Mouse (Mus musculus) CD4-positive naive resting alpha-beta T cell, adult 57 days (primary cell): Measurements from ENCODE around the gene Gm10377. TPM values are rescaled to one million over a fixed set of nuclear protein-coding genes. Genes with fewer than 3 reads are reported as not detected.

Experiments used
- total RNA-seq: library from RNA; stranded (reverse); gene quantifications from one replicate; pipeline ENCODE4 v1.2.4, GENCODE M21; 2023

Gene Gm10377
- total RNA-seq = not detected

GRCm38 (mm10) chr14:42797887-42798286 lies at the start of gene Gm10377:
Gene Gm10377, minus strand, starts transcription at chr14:42797987.

GRCm38 (mm10) chr14:42768721-42769120 lies 29.1 kb downstream of the Gm10377 start, which contains the start of gene Gm3015:
Gene Gm3015, minus strand, starts transcription at chr14:42768821.

Other genes starting within 250 kb of the Gm10377 start
- not detected for gene Gm17124, start 198.1 kb downstream of the Gm10377 start, total RNA-seq
- not detected for gene Gm3633, start 156.1 kb downstream of the Gm10377 start, total RNA-seq
- not detected for gene Gm10378, start 142.0 kb downstream of the Gm10377 start, total RNA-seq
- not detected for gene Gm3015, start 29.2 kb downstream of the Gm10377 start, total RNA-seq
- not detected for gene Gm21977, start 55.5 kb upstream of the Gm10377 start, total RNA-seq
- not detected for gene Gm8082, start 195.6 kb upstream of the Gm10377 start, total RNA-seq
- not detected for gene Gm10376, start 217.6 kb upstream of the Gm10377 start, total RNA-seq